Mouse (Mus musculus) testis, adult 2 months (tissue): ENCODE measurements around the gene Lmcd1. TPM values are rescaled to one million over a fixed set of nuclear protein-coding genes. Genes with fewer than 3 reads are reported as not detected.

Source experiments
- H3K27ac ChIP-seq: fragments of 200-500 bp; 2 replicates; pipeline ENCODE4 v1.5.1; 2012; ENCODE audit warnings: low read depth, low read length; ENCODE audit not compliant: control insufficient read depth, insufficient read depth
- H3K27me3 ChIP-seq: fragments of 200-500 bp; 2 replicates; pipeline ENCODE4 v1.6.1; 2012; ENCODE audit warnings: mild to moderate bottlenecking, low read length, moderate library complexity; ENCODE audit not compliant: control insufficient read depth, insufficient read depth
- H3K36me3 ChIP-seq: fragments of 200-500 bp; 2 replicates; pipeline ENCODE4 v1.6.1; 2012; ENCODE audit warnings: mild to moderate bottlenecking, low read length; ENCODE audit not compliant: control insufficient read depth, insufficient read depth
- H3K4me1 ChIP-seq: fragments of 200-500 bp; 2 replicates; pipeline ENCODE4 v1.6.1; 2012; ENCODE audit warnings: low read length; ENCODE audit not compliant: control insufficient read depth, insufficient read depth
- H3K4me3 ChIP-seq: fragments of 200-500 bp; 2 replicates; pipeline ENCODE4 v1.5.1; 2012; ENCODE audit warnings: low read depth, mild to moderate bottlenecking, low read length, moderate library complexity, mixed read lengths; ENCODE audit not compliant: control insufficient read depth
- CTCF ChIP-seq: fragments of 200-500 bp; IDR thresholded peaks from 2 replicates; pipeline ENCODE4 v1.5.1; 2012; ENCODE audit warnings: low read depth, mild to moderate bottlenecking, inconsistent platforms, low read length, moderate library complexity; ENCODE audit not compliant: control insufficient read depth, insufficient read depth, insufficient replicate concordance
- POLR2A ChIP-seq: fragments of 200-500 bp; IDR thresholded peaks from 2 replicates; pipeline ENCODE4 v1.6.1; 2012; ENCODE audit warnings: low read depth, mild to moderate bottlenecking, inconsistent platforms, low read length, moderate library complexity; ENCODE audit not compliant: control insufficient read depth
- polyA plus RNA-seq: library from polyadenylated mRNA; depleted of rRNA; stranded (reverse); fragments of >200 nt; gene quantifications from 2 replicates; pipeline ENCODE4 v1.2.3, GENCODE M21; 2012; rRNA removed

Lmcd1 gene
- polyA plus RNA-seq, 1 experiment: 1.4 TPM

GRCm38 (mm10) chr6:112379054-112379453, 105.5 kb downstream of the Lmcd1 start:
- no peak overlapping the region for H3K27ac ChIP-seq
- no peaks in the 10 kb centered on the region for H3K4me1 ChIP-seq
- H3K4me3 ChIP-seq: no peak overlapping the region
- no peaks in the 10 kb centered on the region for H3K36me3 ChIP-seq
- H3K27me3 ChIP-seq: no peaks in the 10 kb centered on the region
- TF ChIP-seq POLR2A: no peak
- TF ChIP-seq CTCF: no peak

Other genes with a start within 250 kb of the Lmcd1 start
- gene Ssu2, start 114.3 kb downstream of the Lmcd1 start, polyA plus RNA-seq: 3.3 and 3.7 TPM in 2 replicates
- 0.14 and 0.17 TPM in 2 replicates for gene Cav3, start 185.7 kb downstream of the Lmcd1 start, polyA plus RNA-seq
- 2.5 and 2.6 TPM in 2 replicates for gene Oxtr, start 216.2 kb downstream of the Lmcd1 start, polyA plus RNA-seq